In the genomic region with DNA sequence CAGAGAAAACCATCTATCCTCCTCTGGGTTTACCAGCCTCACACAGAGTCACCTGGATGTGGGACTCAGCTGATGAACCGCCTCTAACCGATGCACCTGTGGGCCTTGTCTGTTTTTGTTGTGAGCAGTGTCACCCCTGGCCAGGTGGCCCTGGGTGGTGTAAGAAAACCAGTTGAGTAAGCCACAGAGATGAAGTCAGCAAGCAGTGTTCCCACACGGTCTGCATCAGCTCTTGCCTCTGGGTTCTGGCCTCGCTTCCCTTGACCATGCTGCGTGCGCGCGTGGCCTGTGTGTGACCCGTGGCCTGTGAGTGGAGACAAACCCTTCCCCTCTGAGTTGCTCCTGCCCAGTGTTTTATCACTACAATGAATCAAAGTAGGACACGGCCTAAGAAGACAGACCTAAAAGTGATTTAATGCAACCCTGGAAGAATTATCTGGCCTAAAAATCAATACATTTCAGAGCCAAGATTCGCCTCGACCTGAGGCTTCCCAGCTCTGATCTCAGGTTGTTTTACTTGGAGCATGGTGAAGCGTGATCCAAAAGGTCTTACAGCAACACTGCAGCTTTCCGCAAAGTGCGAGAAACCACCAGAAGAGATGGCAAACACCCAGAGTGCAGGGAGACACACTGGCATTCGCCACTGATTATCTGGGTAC, we compare ENCODE assay signal across 16 mouse cellular contexts. TPM values are rescaled to one million over a fixed set of nuclear protein-coding genes. Genes with fewer than 3 reads are reported as not detected.
A peak's percentile ranks its signal among the peaks of the same experiment; 100 is the strongest.
DNase-seq lines count a peak whose midpoint lies in the region; ATAC-seq and TF ChIP-seq lines count a peak whose summit lies in the region.
"Had no signal": no experiment of that assay in that cellular context is flagged by ENCODE, and none has a peak within 500 bp of the region (broad histone marks: within the 10 kb centered on the region; RNA-seq: fewer than 3 reads in every experiment).

No protein-coding gene starts in this region.

- peak; percentile 90 for DNase-seq in heart, adult 11 months
- DNase-seq in heart, adult 9 months (ENCODE audit: low spot score in 2 of 2) = no peak
- no peak for DNase-seq in kidney, postnatal 10 days
- DNase-seq in thymus, postnatal 4 days = peak; percentile 12
- no peak for DNase-seq in thymus, postnatal 25 days
- no peak for DNase-seq in stomach, postnatal 0 days (ENCODE audit: low spot score)
- DNase-seq: adrenal gland, adult 8-10 months; gastrocnemius, postnatal 36 days; heart, adult 2 months; kidney, adult 11 months had no signal

- H3K27me3 ChIP-seq in kidney, embryonic 14.5 days (ENCODE audit: control insufficient read depth, insufficient read depth, low read length) = no peaks in the 10 kb centered on the region
- H3K27me3 ChIP-seq in stomach, postnatal 0 days (ENCODE audit: control insufficient read depth, insufficient read depth, low read length) = no peaks in the 10 kb centered on the region
- H3K27me3 ChIP-seq: embryonic facial prominence, embryonic 12.5 days; forebrain, embryonic 15.5 days; heart, embryonic 12.5 days; hindbrain, embryonic 12.5 days had no signal

- H3K4me3 ChIP-seq in kidney, embryonic 14.5 days (ENCODE audit: low read length) = no peak overlapping the region
- H3K4me3 ChIP-seq in stomach, postnatal 0 days (ENCODE audit: low read depth, low read length) = no peak overlapping the region
- H3K4me3 ChIP-seq: embryonic facial prominence, embryonic 12.5 days; forebrain, embryonic 15.5 days; heart, adult 2 months; heart, embryonic 12.5 days; hindbrain, embryonic 12.5 days had no signal

- H3K9me3 ChIP-seq in kidney, embryonic 14.5 days (ENCODE audit: control insufficient read depth, low read length) = no peaks in the 10 kb centered on the region
- no peaks in the 10 kb centered on the region for H3K9me3 ChIP-seq in stomach, postnatal 0 days (ENCODE audit: control insufficient read depth, low read length)
- H3K9me3 ChIP-seq: embryonic facial prominence, embryonic 12.5 days; forebrain, embryonic 15.5 days; heart, embryonic 12.5 days; hindbrain, embryonic 12.5 days had no signal

- no peak overlapping the region for H3K4me2 ChIP-seq in kidney, embryonic 14.5 days (replicated peaks; ENCODE audit: low read depth, low read length)
- H3K4me2 ChIP-seq in stomach, postnatal 0 days (replicated peaks; ENCODE audit: low read depth) = no peak overlapping the region
- H3K4me2 ChIP-seq: embryonic facial prominence, embryonic 12.5 days; forebrain, embryonic 15.5 days; heart, embryonic 12.5 days; hindbrain, embryonic 12.5 days had no signal

- no peak for TF ChIP-seq CTCF in stomach, postnatal 0 days (IDR thresholded peaks at IDR 0.05; ENCODE audit: low read depth)

- TF ChIP-seq EP300 in stomach, postnatal 0 days (optimal IDR thresholded peaks at IDR 0.05) = no peak

- WGBS in kidney, embryonic 14.5 days = 84% methylated on average over 16 of the region's 16 CpGs
- 91% methylated on average over 16 of the region's 16 CpGs for WGBS in stomach, postnatal 0 days

- ATAC-seq in kidney, embryonic 14.5 days (ENCODE audit: low FRiP score, low TSS enrichment) = 0 out of 2 replicates have a peak, but pooled peaks have one; percentile 40
- ATAC-seq in stomach, postnatal 0 days (ENCODE audit: low FRiP score, low TSS enrichment) = 0 out of 2 replicates have a peak, but pooled peaks have one; percentile 27
- no peak for ATAC-seq in CD4-positive, CD25-positive, alpha-beta regulatory T cell, adult 4 months

- no peak overlapping the region for H3K27ac ChIP-seq in kidney, embryonic 14.5 days (ENCODE audit: low read depth, low read length)
- H3K27ac ChIP-seq in stomach, postnatal 0 days (replicated peaks) = no peak overlapping the region
- H3K27ac ChIP-seq: embryonic facial prominence, embryonic 12.5 days; forebrain, embryonic 15.5 days; heart, adult 2 months; hindbrain, embryonic 12.5 days had no signal

- peaks cover 39% of the 10 kb centered on the region for H3K36me3 ChIP-seq in kidney, embryonic 14.5 days (ENCODE audit: control insufficient read depth, insufficient read depth, low read length)
- H3K36me3 ChIP-seq in stomach, postnatal 0 days (ENCODE audit: control insufficient read depth, insufficient read depth, low read length) = peaks cover 40% of the 10 kb centered on the region

- no peaks in the 10 kb centered on the region for H3K4me1 ChIP-seq in kidney, embryonic 14.5 days (ENCODE audit: control insufficient read depth, insufficient read depth, low read length)
- no peaks in the 10 kb centered on the region for H3K4me1 ChIP-seq in stomach, postnatal 0 days (replicated peaks; ENCODE audit: control insufficient read depth, insufficient read depth)
- H3K4me1 ChIP-seq: embryonic facial prominence, embryonic 12.5 days; forebrain, embryonic 15.5 days; heart, embryonic 12.5 days; hindbrain, embryonic 12.5 days had no signal

- no peak overlapping the region for H3K9ac ChIP-seq in kidney, embryonic 14.5 days (ENCODE audit: low read depth, low read length)
- no peak overlapping the region for H3K9ac ChIP-seq in stomach, postnatal 0 days (ENCODE audit: low read length)
- H3K9ac ChIP-seq: embryonic facial prominence, embryonic 12.5 days; forebrain, embryonic 15.5 days; heart, embryonic 12.5 days; hindbrain, embryonic 12.5 days had no signal

RNA-seq across cellular contexts. Expression of gene Cers5, which starts 6.1 kb away (rescaled TPM):
- polyA plus RNA-seq in kidney, embryonic 14.5 days (2014; fragmentation: Nextera tagmentation; extraction: Ambion mirVana) = 74.9 and 87.7 TPM in 2 replicates
- polyA plus RNA-seq in stomach, postnatal 0 days (2015; fragmentation: Nextera tagmentation; extraction: Ambion mirVana) = 32.2 and 33.6 TPM in 2 replicates
- 10 to 100 TPM; 54.4 to 64.6 TPM for polyA plus RNA-seq in CD4-positive, CD25-positive, alpha-beta regulatory T cell, adult 4 months (2017; shearing (Covaris generic))

RNA-seq across cellular contexts. Expression of gene Cox14, which starts 53.4 kb away (rescaled TPM):
- 184 and 218 TPM in 2 replicates for polyA plus RNA-seq in kidney, embryonic 14.5 days (2014; fragmentation: Nextera tagmentation; extraction: Ambion mirVana)
- polyA plus RNA-seq in stomach, postnatal 0 days (2015; fragmentation: Nextera tagmentation; extraction: Ambion mirVana) = 199 and 206 TPM in 2 replicates
- 100 to 1,000 TPM; 139 to 168 TPM for polyA plus RNA-seq in CD4-positive, CD25-positive, alpha-beta regulatory T cell, adult 4 months (2017; shearing (Covaris generic))

Comparison
In these comparisons a context has a peak if more than half of its experiments do, and no peak if none do; other contexts are left out.
1. DNase-seq: peak in heart, adult 11 months (single experiment) and thymus, postnatal 4 days (single experiment); none in heart, adult 9 months (0 of 2), kidney, postnatal 10 days (single experiment), thymus, postnatal 25 days (single experiment) and stomach, postnatal 0 days (single experiment).